Mouse (Mus musculus) adrenal gland, adult 2 months (tissue): Measurements from ENCODE around the gene Xlr3c. TPM values are rescaled to one million over a fixed set of nuclear protein-coding genes. Genes with fewer than 3 reads are reported as not detected.
"Not testable (repeated sequence)": the region's sequence is repeated elsewhere in the genome, so short reads cannot be mapped to it uniquely, and the experiment has no call there.

Experiments
- DNase-seq: peaks from one replicate; pipeline ENCODE4 v3.0.0; 2021
- long read RNA-seq: library from polyadenylated mRNA; stranded (forward); transcript quantifications from one replicate; pipeline ENCODE4 v2.0.0, GENCODE M21; 2021
- polyA plus RNA-seq: library from polyadenylated mRNA; depleted of rRNA; stranded (reverse); fragments of >200 nt; gene quantifications from 2 replicates; pipeline ENCODE4 v1.2.3, GENCODE M21; 2012; rRNA removed
- total RNA-seq, 2 experiments: library from RNA; stranded (reverse); gene quantifications; 2 replicates each; pipeline ENCODE4 v1.2.3; 2021

Xlr3c gene
- total RNA-seq (under 1 TPM in 1 of 2 experiments, not detected in 1; 0.32 TPM), polyA plus RNA-seq (not detected in 2 replicates)
- long read RNA-seq: 0 reads

DNA sequence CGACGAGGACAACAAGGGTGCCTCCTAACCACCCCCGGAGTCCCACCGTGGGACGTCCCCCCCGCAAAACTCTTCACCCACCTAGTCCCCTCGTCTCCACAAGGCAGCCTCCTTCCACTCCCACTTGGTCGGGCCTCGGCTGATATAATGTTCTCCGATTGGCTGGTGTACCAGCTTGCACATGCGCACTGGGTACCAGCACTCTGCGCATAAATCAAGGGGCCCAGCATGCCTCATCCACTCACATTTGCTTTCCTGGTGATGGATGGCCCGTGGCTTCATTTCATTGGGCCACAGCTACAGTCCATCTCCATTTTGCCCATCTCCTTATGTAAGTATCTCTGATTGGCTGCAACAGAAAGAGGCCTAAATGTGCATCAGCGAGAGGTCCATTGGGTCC, at the start of gene Xlr3c:
Gene Xlr3c, minus strand, starts transcription at position 121 of the 400 bp plus-strand sequence.
- DNase-seq: not testable (repeated sequence)

DNA sequence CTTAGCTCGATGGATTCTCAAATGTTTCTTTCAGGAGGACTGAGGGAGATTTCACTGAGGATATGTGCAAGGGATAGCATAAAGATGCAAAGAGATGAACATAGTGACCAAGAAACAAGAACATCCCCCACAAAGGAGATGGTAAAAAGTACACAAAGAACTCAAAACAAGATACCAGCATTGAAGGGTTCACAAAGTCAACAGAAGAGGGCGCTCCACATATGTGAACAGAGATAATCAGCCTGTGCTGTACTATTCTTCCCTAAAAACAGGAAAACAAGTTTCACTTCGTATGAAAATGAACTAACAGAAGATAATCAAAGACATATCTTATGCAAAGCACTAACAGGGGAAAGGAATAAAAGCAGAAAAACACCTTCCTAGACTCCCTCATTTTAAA, 47.3 kb upstream of the Xlr3c start:
- peak; percentile 16 for DNase-seq

DNA sequence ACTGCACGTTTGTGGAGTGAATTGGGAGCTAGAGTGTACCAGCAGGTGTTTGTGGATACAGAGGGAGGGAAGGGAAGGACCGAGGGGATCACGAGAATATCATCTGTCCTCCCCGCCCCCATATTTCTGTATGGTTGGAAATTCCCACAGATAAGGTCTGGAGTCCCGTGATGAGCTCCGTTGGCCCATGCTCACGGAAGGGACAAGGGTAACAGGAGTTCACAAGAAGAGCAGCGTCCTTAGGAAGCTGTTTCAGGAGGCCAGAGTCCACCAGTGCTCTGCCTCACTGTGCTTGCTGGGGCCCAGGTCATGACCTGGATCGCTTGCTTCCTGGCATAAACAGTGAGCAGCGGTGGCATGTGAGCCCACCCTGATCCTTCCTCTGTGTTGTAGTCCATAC, 30.6 kb upstream of the Xlr3c start:
- not testable (repeated sequence) for DNase-seq

DNA sequence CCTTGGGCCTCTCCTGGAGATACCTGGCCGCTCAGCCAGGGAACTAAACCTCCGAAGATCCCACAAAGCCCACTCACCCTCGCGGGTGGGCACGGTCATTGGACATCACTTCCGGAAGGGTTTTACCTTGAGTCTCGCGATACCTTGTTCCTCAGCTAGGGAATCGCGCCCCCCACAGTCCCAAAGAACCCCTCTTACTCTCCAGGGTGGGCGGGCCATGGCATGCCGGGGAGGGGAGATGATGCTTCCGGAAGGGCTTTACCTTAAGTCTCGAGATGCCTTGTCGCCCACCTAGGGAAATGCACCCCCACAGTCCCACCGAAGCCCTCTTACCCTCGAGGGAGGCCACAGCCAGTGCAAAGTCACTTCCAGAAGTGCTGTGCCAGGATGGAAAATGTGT, 27.7 kb upstream of the Xlr3c start, which contains the start of the genes Xlr5a and Xlr5c:
Gene Xlr5a, minus strand, starts transcription at position 101 of the 400 bp plus-strand sequence.
Gene Xlr5c, minus strand, starts transcription at position 101 of the 400 bp plus-strand sequence.
- DNase-seq: not testable (repeated sequence)

DNA sequence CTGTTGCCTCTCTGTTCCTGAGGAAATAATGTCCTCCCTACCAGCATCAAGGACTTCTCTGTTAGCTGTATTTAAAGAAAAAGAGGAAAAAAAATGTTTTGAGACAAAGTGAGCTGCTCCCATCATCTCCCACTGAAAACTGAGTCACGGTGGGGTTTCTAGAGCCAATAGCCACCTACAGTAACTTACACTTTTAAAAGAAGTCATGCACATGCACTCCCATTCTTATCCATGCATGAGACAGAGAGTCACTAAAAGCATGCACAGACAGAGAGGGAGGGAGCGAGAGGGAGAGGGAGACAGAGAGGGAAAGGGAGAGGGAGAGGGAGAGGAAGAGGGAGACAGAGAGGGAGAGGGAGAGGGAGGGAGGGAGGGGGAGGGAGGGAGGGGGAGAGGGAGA, 2.8 kb downstream of the Xlr3c start:
- DNase-seq: not testable (repeated sequence)

DNA sequence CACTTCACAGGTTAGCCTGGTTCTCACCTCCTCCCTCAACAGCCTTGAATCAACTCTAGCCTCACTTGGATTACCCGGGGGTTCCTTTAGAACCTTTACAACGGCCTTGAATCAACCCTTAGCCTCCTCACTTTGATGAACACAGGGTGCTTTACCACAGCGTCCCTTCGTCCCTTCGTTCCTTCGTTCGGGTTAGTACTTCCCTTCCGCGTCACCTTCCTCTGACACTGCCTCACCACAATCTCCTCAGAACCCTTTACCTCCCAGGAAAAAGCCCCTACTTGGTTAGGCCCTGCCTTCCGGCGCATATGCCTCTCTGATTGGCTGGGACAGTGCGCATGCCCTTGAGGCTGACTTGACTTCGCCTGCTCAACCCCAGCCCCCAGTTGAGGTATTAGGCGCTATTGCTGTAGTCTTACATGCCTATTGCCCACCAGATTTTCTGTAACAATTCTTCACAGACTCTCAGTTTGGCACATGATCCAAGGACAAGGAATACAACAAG, 22.3 kb downstream of the Xlr3c start, which contains the start of gene Xlr4c:
Gene Xlr4c, minus strand, starts transcription at position 310 of the 505 bp plus-strand sequence.
- not testable (repeated sequence) for DNase-seq

DNA sequence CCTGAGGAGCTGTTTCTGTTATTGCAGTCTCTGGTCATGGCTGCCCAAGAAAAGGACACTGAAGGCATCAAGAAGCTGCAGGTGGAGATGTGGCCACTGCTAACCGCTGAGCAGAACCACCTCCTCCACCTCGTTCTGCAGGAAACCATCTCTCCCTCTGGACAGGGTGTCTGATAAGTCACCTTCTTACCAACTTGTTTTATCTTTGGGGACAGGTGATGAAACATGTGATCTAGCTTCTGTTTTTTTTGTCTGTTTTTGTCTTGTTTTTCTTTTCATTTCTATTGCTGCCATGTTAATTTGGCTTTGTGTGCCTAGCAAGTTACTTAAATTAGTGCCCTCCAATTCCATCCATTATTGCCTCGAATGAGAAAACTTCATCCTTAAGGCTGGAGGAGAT, 35.9 kb downstream of the Xlr3c start:
- DNase-seq: no peak

DNA sequence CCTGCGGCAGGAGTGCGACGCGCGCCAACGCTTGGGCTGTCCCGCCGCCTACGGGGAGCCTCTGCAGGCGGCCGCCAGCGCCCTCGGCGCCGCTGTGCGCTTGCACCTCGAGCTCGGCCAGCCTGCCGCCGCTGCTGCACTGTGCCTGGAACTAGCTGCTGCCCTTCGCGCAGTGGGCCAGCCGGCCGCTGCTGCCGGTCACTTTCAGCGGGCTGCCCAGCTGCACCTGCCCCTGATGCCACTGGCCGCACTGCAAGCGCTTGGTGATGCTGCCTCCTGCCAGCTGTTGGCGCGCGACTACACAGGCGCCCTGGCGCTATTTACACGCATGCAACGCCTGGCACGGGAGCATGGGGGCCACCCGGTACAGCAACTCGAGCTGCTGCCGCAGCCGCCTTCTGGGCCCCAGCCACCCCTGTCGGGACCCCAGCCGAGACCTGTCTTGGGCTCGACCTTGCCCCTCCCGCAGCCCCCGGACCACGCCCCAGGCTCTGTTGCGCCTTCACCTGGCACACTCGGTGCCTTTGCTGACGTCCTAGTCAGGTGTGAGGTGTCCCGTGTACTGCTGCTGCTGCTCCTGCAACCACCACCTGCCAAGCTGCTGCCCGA, 36.5 kb downstream of the Xlr3c start:
- peak; percentile 74 for DNase-seq

DNA sequence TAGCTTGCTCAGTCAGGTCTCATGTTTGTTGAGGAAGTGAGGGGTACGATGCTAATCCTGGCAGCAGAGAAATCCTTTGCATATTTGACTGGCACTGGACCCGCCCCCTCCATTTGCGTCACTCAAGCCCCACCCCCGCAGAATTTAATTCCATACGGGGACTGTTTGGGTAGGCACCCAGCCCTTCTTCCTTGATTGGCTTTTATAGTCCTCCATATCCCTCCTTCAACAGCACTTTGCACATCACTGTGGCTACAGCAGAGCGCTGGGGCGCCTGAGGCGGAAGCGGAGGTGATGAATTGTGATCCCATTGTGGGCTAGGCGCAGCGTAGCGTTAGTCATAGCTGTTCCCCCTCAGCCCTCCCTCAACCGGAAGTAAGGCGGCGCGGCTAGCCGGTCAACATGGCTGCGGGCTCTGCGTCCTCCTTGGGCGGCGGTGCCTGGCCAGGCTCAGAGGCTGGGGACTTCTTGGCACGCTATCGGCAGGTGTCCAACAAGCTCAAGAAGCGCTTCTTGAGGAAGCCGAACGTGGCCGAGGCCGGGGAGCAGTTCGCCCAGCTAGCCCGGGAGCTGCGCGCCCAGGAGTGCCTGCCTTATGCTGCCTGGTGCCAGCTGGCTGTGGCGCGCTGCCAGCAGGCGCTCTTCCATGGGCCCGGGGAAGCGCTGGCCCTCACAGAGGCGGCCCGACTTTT, 37.1 kb downstream of the Xlr3c start, which contains the start of gene F8a:
Gene F8a, plus strand, starts transcription at position 378 of the 692 bp plus-strand sequence.
- peak; percentile 89 for DNase-seq

DNA sequence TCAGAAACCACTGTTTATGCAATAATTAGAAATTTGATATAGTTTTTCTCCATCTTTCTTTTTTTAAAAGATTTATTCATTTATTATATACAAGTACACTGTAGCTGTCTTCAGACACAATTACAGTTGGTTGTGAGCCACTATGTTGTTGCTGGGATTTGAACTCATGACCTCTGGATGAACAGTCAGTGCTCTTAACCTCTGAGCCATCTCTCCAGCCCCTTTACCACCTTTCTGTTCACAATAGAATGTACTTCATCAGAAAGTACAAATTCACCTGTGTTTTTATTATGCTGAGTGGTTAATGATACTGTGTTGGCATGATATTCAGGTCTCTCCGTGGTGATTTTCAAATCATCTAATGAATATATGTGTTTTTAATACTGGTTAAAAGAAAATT, 39.8 kb downstream of the Xlr3c start:
- no peak for DNase-seq

DNA sequence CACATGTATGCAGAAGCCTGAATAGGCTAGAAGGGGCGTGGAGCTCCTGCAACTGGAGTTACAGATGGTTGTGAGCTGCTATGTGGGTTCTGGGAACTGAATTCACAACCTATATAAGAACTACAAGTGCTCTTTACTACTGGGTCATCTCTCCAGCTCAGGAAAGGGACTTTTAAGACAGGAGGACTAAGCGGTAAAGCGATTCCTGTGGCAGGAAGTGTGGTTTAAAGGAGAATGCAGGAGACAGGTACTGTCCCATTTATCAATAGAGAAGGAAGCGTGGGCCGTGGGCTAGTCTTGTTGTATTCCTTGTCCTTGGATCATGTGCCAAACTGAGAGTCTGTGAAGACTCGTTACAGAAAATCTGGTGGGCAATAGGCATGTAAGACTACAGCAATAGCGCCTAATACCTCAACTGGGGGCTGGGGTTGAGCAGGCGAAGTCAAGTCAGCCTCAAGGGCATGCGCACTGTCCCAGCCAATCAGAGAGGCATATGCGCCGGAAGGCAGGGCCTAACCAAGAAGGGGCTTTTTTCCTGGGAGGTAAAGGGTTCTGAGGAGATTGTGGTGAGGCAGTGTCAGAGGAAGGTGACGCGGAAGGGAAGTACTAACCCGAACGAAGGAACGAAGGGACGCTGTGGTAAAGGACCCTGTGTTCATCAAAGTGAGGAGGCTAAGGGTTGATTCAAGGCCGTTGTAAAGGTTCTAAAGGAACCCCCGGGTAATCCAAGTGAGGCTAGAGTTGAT, 51.2 kb downstream of the Xlr3c start, which contains the start of gene Xlr4b:
Gene Xlr4b, plus strand, starts transcription at position 515 of the 746 bp plus-strand sequence.
- not testable (repeated sequence) for DNase-seq

Other genes with a start within 250 kb of the Xlr3c start
- under 1 TPM; 0.24 to 0.32 TPM for gene Pnma5, start 228.3 kb downstream of the Xlr3c start, total RNA-seq
- not detected in 2 replicates for gene Pnma5, start 228.3 kb downstream of the Xlr3c start, polyA plus RNA-seq
- gene Pnma3, start 200.6 kb downstream of the Xlr3c start, total RNA-seq: under 1 TPM; 0.14 to 0.41 TPM
- gene Pnma3, start 200.6 kb downstream of the Xlr3c start, polyA plus RNA-seq: 0.17 and 0.19 TPM in 2 replicates
- 1 to 10 TPM in 1 of 2 experiments, not detected in 1; 2.0 TPM for gene Xlr4a, start 182.9 kb downstream of the Xlr3c start, total RNA-seq
- not detected in 2 replicates for gene Xlr4a, start 182.9 kb downstream of the Xlr3c start, polyA plus RNA-seq
- gene Xlr3a, start 168.3 kb downstream of the Xlr3c start, total RNA-seq: 1 to 10 TPM in 1 of 2 experiments, not detected in 1; 3.5 TPM
- gene Xlr3a, start 168.3 kb downstream of the Xlr3c start, polyA plus RNA-seq: 0.92 TPM in 1 of 2 replicates, not detected in the other
- not detected for gene Gm14685, start 148.3 kb downstream of the Xlr3c start, total RNA-seq
- not detected in 2 replicates for gene Gm14685, start 148.3 kb downstream of the Xlr3c start, polyA plus RNA-seq
- gene Xlr5b, start 116.6 kb downstream of the Xlr3c start, total RNA-seq: not detected
- gene Xlr5b, start 116.6 kb downstream of the Xlr3c start, polyA plus RNA-seq: not detected in 2 replicates
- gene DXBay18, start 115.9 kb downstream of the Xlr3c start, total RNA-seq: under 1 TPM; 0.12 to 0.31 TPM
- gene DXBay18, start 115.9 kb downstream of the Xlr3c start, polyA plus RNA-seq: not detected in 2 replicates
- not detected for gene Spin2d, start 88.4 kb downstream of the Xlr3c start, total RNA-seq
- gene Spin2d, start 88.4 kb downstream of the Xlr3c start, polyA plus RNA-seq: not detected in 2 replicates
- 10 to 100 TPM in 1 of 2 experiments, 1 to 10 TPM in 1; 1.8 to 10.8 TPM for gene Xlr3b, start 73.2 kb downstream of the Xlr3c start, total RNA-seq
- 0.17 and 0.19 TPM in 2 replicates for gene Xlr3b, start 73.2 kb downstream of the Xlr3c start, polyA plus RNA-seq
- 1 to 10 TPM in 1 of 2 experiments, under 1 TPM in 1; 0.61 to 1.1 TPM for gene Xlr4b, start 51.1 kb downstream of the Xlr3c start, total RNA-seq
- 0.06 TPM in 1 of 2 replicates, not detected in the other for gene Xlr4b, start 51.1 kb downstream of the Xlr3c start, polyA plus RNA-seq
- gene F8a, start 37.1 kb downstream of the Xlr3c start, total RNA-seq: 10 to 100 TPM in 1 of 2 experiments, 1 to 10 TPM in 1; 8.0 to 11.8 TPM
- 50.8 and 53.5 TPM in 2 replicates for gene F8a, start 37.1 kb downstream of the Xlr3c start, polyA plus RNA-seq
- gene Xlr4c, start 22.3 kb downstream of the Xlr3c start, total RNA-seq: 1 to 10 TPM in 1 of 2 experiments, not detected in 1; 1.7 TPM
- not detected in 2 replicates for gene Xlr4c, start 22.3 kb downstream of the Xlr3c start, polyA plus RNA-seq
- gene Xlr5a, start 27.6 kb upstream of the Xlr3c start, total RNA-seq: under 1 TPM in 1 of 2 experiments, not detected in 1; 0.49 TPM
- not detected in 2 replicates for gene Xlr5a, start 27.6 kb upstream of the Xlr3c start, polyA plus RNA-seq
- not detected for gene Xlr5c, start 27.6 kb upstream of the Xlr3c start, total RNA-seq
- 0.25 TPM in 1 of 2 replicates, not detected in the other for gene Xlr5c, start 27.6 kb upstream of the Xlr3c start, polyA plus RNA-seq
- gene Gm45015, start 71.5 kb upstream of the Xlr3c start, total RNA-seq: not detected
- not detected in 2 replicates for gene Gm45015, start 71.5 kb upstream of the Xlr3c start, polyA plus RNA-seq
- 10 to 100 TPM; 14.7 to 17.0 TPM for gene Zfp275, start 77.2 kb upstream of the Xlr3c start, total RNA-seq
- gene Zfp275, start 77.2 kb upstream of the Xlr3c start, polyA plus RNA-seq: 10.7 and 12.5 TPM in 2 replicates
- gene Gm18336, start 133.3 kb upstream of the Xlr3c start, total RNA-seq: not detected
- gene Gm18336, start 133.3 kb upstream of the Xlr3c start, polyA plus RNA-seq: 0.03 TPM in 1 of 2 replicates, not detected in the other
- gene Zfp92, start 145.7 kb upstream of the Xlr3c start, total RNA-seq: under 1 TPM; 0.26 to 0.38 TPM
- gene Zfp92, start 145.7 kb upstream of the Xlr3c start, polyA plus RNA-seq: 0.10 and 0.11 TPM in 2 replicates
- gene Trex2, start 170.0 kb upstream of the Xlr3c start, total RNA-seq: not detected
- 0.13 TPM in 1 of 2 replicates, not detected in the other for gene Trex2, start 170.0 kb upstream of the Xlr3c start, polyA plus RNA-seq
- 10 to 100 TPM; 20.3 to 31.3 TPM for gene Haus7, start 193.7 kb upstream of the Xlr3c start, total RNA-seq
- gene Haus7, start 193.7 kb upstream of the Xlr3c start, polyA plus RNA-seq: 12.6 and 15.5 TPM in 2 replicates
- gene Bgn, start 218.2 kb upstream of the Xlr3c start, total RNA-seq: 100 to 1,000 TPM; 290 to 364 TPM
- 197 and 251 TPM in 2 replicates for gene Bgn, start 218.2 kb upstream of the Xlr3c start, polyA plus RNA-seq
- 10 to 100 TPM; 38.2 to 42.3 TPM for gene Atp2b3, start 237.7 kb upstream of the Xlr3c start, total RNA-seq
- gene Atp2b3, start 237.7 kb upstream of the Xlr3c start, polyA plus RNA-seq: 24.9 and 29.0 TPM in 2 replicates